Mouse (Mus musculus): ENCODE measurements around the gene Nr5a2.
"Not testable (repeated sequence)": the region's sequence is repeated elsewhere in the genome, so short reads cannot be mapped to it uniquely, and the experiment has no call there.

Gene Nr5a2

DNA sequence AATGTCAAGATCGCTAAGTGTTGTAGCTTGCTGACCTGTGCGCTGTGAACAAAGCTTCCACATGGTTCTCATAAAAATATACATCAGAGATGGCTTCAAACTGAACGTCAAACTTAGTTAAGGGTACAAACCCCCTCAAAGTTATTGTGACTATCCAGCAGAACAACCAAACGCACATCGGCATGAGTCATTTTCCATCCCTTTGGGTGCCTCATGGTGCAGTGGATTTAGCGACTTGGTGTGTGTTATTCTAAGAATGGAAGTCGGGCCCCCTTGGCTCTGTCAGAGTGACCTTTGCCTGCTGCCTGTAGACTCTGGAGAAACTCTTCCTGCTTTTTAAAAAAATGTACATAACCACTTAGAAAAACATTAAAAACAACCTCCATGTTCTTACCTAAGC, 119.7 kb downstream of the Nr5a2 start:
- no peak for DNase-seq (ENCODE audit: low spot score in 2 of 2)

DNA sequence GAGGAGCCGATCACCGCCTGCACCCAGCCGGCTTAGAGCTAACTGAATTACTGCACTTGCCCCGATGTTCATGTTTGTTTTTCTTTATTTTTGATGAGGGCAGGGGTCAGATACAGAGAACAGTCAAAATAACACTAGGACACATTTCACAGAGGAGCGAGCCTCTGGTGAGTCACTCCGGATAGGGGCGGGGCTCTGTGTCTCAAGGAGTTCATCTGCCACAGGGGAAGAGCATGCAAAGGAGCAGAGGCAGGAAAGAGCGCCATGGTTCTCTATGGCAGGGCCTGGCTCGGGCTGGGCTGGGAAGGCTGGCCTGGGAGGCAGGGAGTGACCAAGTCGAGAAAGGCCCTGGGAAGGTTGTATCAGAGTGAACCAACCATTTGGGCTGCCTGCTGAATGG, 121.0 kb downstream of the Nr5a2 start:
- DNase-seq (ENCODE audit: low spot score in 2 of 2), result no peak

DNA sequence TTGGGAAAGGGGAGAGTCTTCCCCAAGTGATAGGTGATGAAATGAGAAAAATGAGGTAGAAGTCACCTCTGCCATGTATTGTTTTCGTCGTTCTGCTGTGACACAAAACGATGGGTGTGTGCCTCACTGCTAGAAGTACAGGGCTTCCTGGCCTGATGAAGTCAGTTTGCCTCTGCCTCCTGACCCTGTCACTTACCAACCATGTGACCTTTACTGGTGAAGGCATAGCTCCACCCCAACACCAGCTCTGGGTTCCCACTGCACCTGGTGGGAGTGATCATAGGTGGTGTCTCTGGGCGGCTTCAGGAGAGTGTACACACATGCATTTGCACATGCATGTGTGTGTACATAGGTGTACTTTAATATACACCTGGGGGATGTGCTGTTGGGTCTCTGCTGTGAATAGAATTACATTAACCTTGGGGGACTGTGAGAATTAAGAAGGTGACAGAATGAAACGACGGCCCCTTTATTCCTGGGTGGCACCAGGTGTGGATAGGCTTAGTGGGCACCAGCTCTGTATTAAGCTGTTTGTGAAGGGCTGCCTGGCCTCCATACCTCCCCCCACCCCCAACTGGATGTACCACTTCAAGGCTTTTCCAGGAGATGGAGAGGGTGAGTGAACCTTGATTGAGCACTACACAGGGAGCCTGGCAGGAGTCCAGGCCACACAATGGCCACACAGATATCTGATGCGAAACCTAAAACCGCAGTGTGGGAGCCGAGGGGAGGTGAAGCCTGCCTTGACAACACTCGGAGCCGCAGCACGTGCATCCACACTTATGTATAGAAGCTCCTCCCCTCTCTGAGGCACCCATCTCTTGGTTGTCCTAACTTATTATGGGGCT, 127.7 kb downstream of the Nr5a2 start:
- DNase-seq (ENCODE audit: low spot score in 2 of 2), result no peak

- DNase-seq (ENCODE audit: low spot score in 2 of 2), result no peak
Observed at GRCm38 (mm10) chr1:136830992-136831391, 129.3 kb downstream of the Nr5a2 start.

DNA sequence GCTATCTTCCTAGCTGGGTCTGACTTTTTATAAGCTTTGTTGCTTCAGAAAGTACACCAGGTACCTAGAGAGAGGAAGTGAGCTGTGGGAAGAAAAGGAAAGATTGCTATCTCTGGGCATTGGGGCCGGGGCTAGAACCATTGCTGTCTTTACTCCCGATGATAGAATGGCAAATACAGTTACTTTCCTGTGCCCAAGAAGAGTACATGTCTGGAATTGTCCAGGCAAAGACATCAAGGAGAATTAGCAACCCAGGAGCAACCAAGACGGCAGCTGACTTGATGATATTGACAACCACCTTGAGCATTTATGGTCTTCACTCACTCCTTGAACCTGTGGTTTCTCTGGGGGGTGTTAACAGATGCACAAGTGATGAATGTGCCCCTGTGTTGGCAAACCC, 130.3 kb downstream of the Nr5a2 start:
- DNase-seq (ENCODE audit: low spot score in 2 of 2), result no peak

DNA sequence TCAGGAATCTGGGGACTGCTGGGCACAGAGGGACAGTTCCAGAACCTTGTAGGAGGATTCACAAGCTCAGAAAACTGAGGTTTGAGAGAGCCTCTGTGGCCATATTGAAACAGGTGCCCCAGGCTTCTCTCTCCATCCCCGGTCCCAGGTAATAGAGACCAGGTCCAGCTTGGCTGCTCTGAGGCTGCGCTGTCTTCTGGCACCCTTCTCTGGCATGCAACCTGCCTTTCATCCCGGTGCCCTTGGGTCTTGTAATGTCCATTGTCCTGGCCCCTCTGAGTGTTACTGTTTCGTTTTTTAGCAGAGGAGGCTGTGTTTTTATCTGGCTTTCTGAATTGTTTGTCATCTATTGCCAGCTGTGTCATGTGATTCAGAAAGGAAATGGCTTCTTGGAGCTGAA, 136.4 kb downstream of the Nr5a2 start:
- no peak for DNase-seq (ENCODE audit: low spot score in 2 of 2)

GRCm38 (mm10) chr1:136800625-136801024, 159.6 kb downstream of the Nr5a2 start:
- no peak for DNase-seq (ENCODE audit: low spot score in 2 of 2)

- no peak for DNase-seq (ENCODE audit: low spot score in 2 of 2)
Observed at GRCm38 (mm10) chr1:136796361-136797090, 163.7 kb downstream of the Nr5a2 start.

GRCm38 (mm10) chr1:136792957-136793883, 167.0 kb downstream of the Nr5a2 start:
- not testable (repeated sequence) for DNase-seq (ENCODE audit: low spot score in 2 of 2)
